Mouse (Mus musculus): Measurements from ENCODE around the gene Ostf1. TPM values are rescaled to one million over a fixed set of nuclear protein-coding genes. Genes with fewer than 3 reads are reported as not detected.

The Ostf1 gene
- 10 to 100 TPM; 43.3 to 94.6 TPM for polyA plus RNA-seq (2012; fragmentation: generic; extraction: Trizol)

GRCm38 (mm10) chr19:18631644-18632219 lies at the start of gene Ostf1, which contains the start of gene Nmrk1:
Ostf1 (minus strand) TSS chr19:18631823.
Nmrk1 (plus strand) TSS chr19:18631950.

GRCm38 (mm10) chr19:18670608-18671007 lies 39.0 kb upstream of the Ostf1 start, which contains the start of gene Carnmt1:
Carnmt1 (plus strand) TSS chr19:18670764.

Other genes starting within 250 kb of the Ostf1 start
- gene Nmrk1, start 127 bp upstream of the Ostf1 start, polyA plus RNA-seq (2012; fragmentation: generic; extraction: Trizol) = 1 to 10 TPM in 1 of 2 experiments, under 1 TPM in 1; 0.36 to 4.5 TPM
- 1 to 10 TPM in 1 of 2 experiments, under 1 TPM in 1; 0.85 to 2.8 TPM for gene Carnmt1, start 38.9 kb upstream of the Ostf1 start, polyA plus RNA-seq (2012; fragmentation: generic; extraction: Trizol)
- gene D030056L22Rik, start 81.4 kb upstream of the Ostf1 start, polyA plus RNA-seq (2012; fragmentation: generic; extraction: Trizol) = 1 to 10 TPM; 2.7 to 9.2 TPM
- gene Trpm6, start 118.2 kb upstream of the Ostf1 start, polyA plus RNA-seq (2012; fragmentation: generic; extraction: Trizol) = under 1 TPM; 0.01 to 0.18 TPM